Mouse (Mus musculus) myocyte (in vitro differentiated cells): ENCODE measurements around the gene Hspbp1. TPM values are rescaled to one million over a fixed set of nuclear protein-coding genes. Genes with fewer than 3 reads are reported as not detected.

Experiments used
- H3K27me3 ChIP-seq: one replicate; pipeline ENCODE4 v1.6.1; 2011; ENCODE audit not compliant: control insufficient read depth, insufficient read depth, insufficient read length
- H3K36me3 ChIP-seq: one replicate; pipeline ENCODE4 v1.6.1; 2011; ENCODE audit not compliant: control insufficient read depth, insufficient read depth
- H3K4me2 ChIP-seq: one replicate; pipeline ENCODE4 v1.6.1; 2011; ENCODE audit warnings: low read depth, control low read depth
- H3K4me3 ChIP-seq: one replicate; pipeline ENCODE4 v1.5.1; 2011; ENCODE audit warnings: mild to moderate bottlenecking, control low read depth, moderate library complexity
- H3K79me2 ChIP-seq: one replicate; pipeline ENCODE4 v1.6.1; 2011; ENCODE audit not compliant: control insufficient read depth, insufficient read depth
- H3ac ChIP-seq: one replicate; pipeline ENCODE4 v1.6.1; 2011; ENCODE audit not compliant: control insufficient read depth, insufficient read length
- CEBPB ChIP-seq: IDR thresholded peaks from 2 replicates; pipeline ENCODE4 v1.6.1; 2011; ENCODE audit warnings: mild to moderate bottlenecking, moderate library complexity; ENCODE audit not compliant: poor library complexity, insufficient read depth, severe bottlenecking
- E2F4 ChIP-seq: IDR thresholded peaks from one replicate; pipeline ENCODE4 v1.6.1; 2011; ENCODE audit warnings: mild to moderate bottlenecking, control low read depth, moderate library complexity; ENCODE audit not compliant: insufficient read depth
- MAX ChIP-seq: IDR thresholded peaks from one replicate; pipeline ENCODE4 v1.6.1; 2011; ENCODE audit warnings: low read depth, mild to moderate bottlenecking, control low read depth
- MYOD1 ChIP-seq, 3 experiments: IDR thresholded peaks; one replicate each; pipeline ENCODE4 v1.6.1; 2011; ENCODE audit warnings: control low read depth in 2 of 3, low read depth in 2 of 3, mild to moderate bottlenecking in 2 of 3, moderate library complexity in 1 of 3; ENCODE audit not compliant: insufficient read length in 2 of 3, control insufficient read depth in 1 of 3
- MYOG ChIP-seq, 3 experiments: IDR thresholded peaks; one replicate each; pipeline ENCODE4 v1.6.1; 2011; ENCODE audit warnings: control low read depth in 2 of 3, low read depth in 2 of 3, mild to moderate bottlenecking in 2 of 3; ENCODE audit not compliant: insufficient read length in 2 of 3, control insufficient read depth in 1 of 3, insufficient read depth in 1 of 3
- POLR2A ChIP-seq: IDR thresholded peaks from one replicate; pipeline ENCODE4 v1.6.1; 2011; ENCODE audit warnings: low read depth, mild to moderate bottlenecking, control low read depth, moderate library complexity; ENCODE audit not compliant: insufficient read length
- POLR2AphosphoS2 ChIP-seq: IDR thresholded peaks from one replicate; pipeline ENCODE4 v1.6.1; 2011; ENCODE audit warnings: low read depth, control low read depth; ENCODE audit not compliant: insufficient read length
- REST ChIP-seq: IDR thresholded peaks from one replicate; pipeline ENCODE4 v1.6.1; 2011; ENCODE audit warnings: mild to moderate bottlenecking, control low read depth, moderate library complexity; ENCODE audit not compliant: insufficient read depth, insufficient read length
- SRF ChIP-seq: IDR thresholded peaks from one replicate; pipeline ENCODE4 v1.6.1; 2011; ENCODE audit warnings: low read depth; ENCODE audit not compliant: control insufficient read depth, insufficient read length
- TCF12 ChIP-seq: IDR thresholded peaks from one replicate; pipeline ENCODE4 v1.6.1; 2011; ENCODE audit warnings: mild to moderate bottlenecking, control low read depth; ENCODE audit not compliant: poor library complexity, insufficient read depth, severe bottlenecking
- TCF3 ChIP-seq: IDR thresholded peaks from one replicate; pipeline ENCODE4 v1.6.1; 2011; ENCODE audit warnings: low read depth, control low read depth; ENCODE audit not compliant: insufficient read length
- USF1 ChIP-seq: IDR thresholded peaks from one replicate; pipeline ENCODE4 v1.6.1; 2011; ENCODE audit warnings: low read depth, mild to moderate bottlenecking, control low read depth, moderate library complexity
- polyA plus RNA-seq: library from polyadenylated mRNA; unstranded; fragments of >200 nt; fragmentation: generic; extraction: Trizol; gene quantifications from one replicate; pipeline ENCODE4 v1.2.1, GENCODE M21; 2012; ENCODE audit warnings: missing spikeins

Gene Hspbp1
- polyA plus RNA-seq, 1 experiment, result 67.5 TPM

GRCm38 (mm10) chr7:4656818-4657217 lies 28.1 kb downstream of the Hspbp1 start:
- H3K27me3 ChIP-seq, result no peaks in the 10 kb centered on the region
- peak overlapping the region; percentile 66 for H3K4me3 ChIP-seq
- H3K36me3 ChIP-seq, result no peaks in the 10 kb centered on the region
- TF ChIP-seq MAX (no peak), TCF12 (no peak), TCF3 (no peak), MYOG (IDR thresholded peaks at IDR 0.05; ENCODE audit: control insufficient read depth in 1 of 3, insufficient read depth in 1 of 3, insufficient read length in 2 of 3, low read depth in 2 of 3) (no peak), CEBPB (no peak), SRF (no peak), POLR2A (no peak), POLR2AphosphoS2 (no peak), E2F4 (no peak), USF1 (no peak), REST (no peak), MYOD1 (IDR thresholded peaks at IDR 0.05; ENCODE audit: control insufficient read depth in 1 of 3, insufficient read length in 2 of 3, low read depth in 2 of 3) (no peak)
- peak overlapping the region; percentile 84 for H3K4me2 ChIP-seq
- peaks cover 65% of the 10 kb centered on the region for H3K79me2 ChIP-seq
- no peak overlapping the region for H3ac ChIP-seq

- Histone ChIP-seq H3K4me3 (no peak overlapping the region), H3K27me3 (no peaks in the 10 kb centered on the region), H3ac (no peak overlapping the region), H3K79me2 (peaks cover 74% of the 10 kb centered on the region), H3K4me2 (no peak overlapping the region), H3K36me3 (no peaks in the 10 kb centered on the region)
- TF ChIP-seq E2F4 (no peak), TCF3 (no peak), MAX (no peak), POLR2A (no peak), POLR2AphosphoS2 (no peak), USF1 (no peak), TCF12 (no peak), MYOD1 (IDR thresholded peaks at IDR 0.05; ENCODE audit: control insufficient read depth in 1 of 3, insufficient read length in 2 of 3, low read depth in 2 of 3) (no peak), REST (no peak), MYOG (IDR thresholded peaks at IDR 0.05; ENCODE audit: control insufficient read depth in 1 of 3, insufficient read depth in 1 of 3, insufficient read length in 2 of 3, low read depth in 2 of 3) (no peak), SRF (no peak), CEBPB (no peak)
Measured at GRCm38 (mm10) chr7:4655916-4656315, 29.0 kb downstream of the Hspbp1 start.

GRCm38 (mm10) chr7:4655393-4655792 lies 29.5 kb downstream of the Hspbp1 start:
- no peak for TF ChIP-seq MAX
- no peak for TF ChIP-seq MYOG (IDR thresholded peaks at IDR 0.05; ENCODE audit: control insufficient read depth in 1 of 3, insufficient read depth in 1 of 3, insufficient read length in 2 of 3, low read depth in 2 of 3)
- no peak for TF ChIP-seq POLR2AphosphoS2
- TF ChIP-seq E2F4, result no peak
- TF ChIP-seq USF1, result no peak
- no peak for TF ChIP-seq TCF3
- H3ac ChIP-seq, result no peak overlapping the region
- no peak overlapping the region for H3K4me3 ChIP-seq
- H3K36me3 ChIP-seq, result no peaks in the 10 kb centered on the region
- H3K79me2 ChIP-seq, result peaks cover 74% of the 10 kb centered on the region
- H3K27me3 ChIP-seq, result no peaks in the 10 kb centered on the region
- no peak overlapping the region for H3K4me2 ChIP-seq

GRCm38 (mm10) chr7:4654221-4654620 lies 30.6 kb downstream of the Hspbp1 start:
- H3K4me2 ChIP-seq, result no peak overlapping the region
- no peak overlapping the region for H3ac ChIP-seq
- no peak overlapping the region for H3K4me3 ChIP-seq
- TF ChIP-seq MYOD1 (IDR thresholded peaks at IDR 0.05; ENCODE audit: control insufficient read depth in 1 of 3, insufficient read length in 2 of 3, low read depth in 2 of 3), result no peak
- no peak for TF ChIP-seq TCF12
- TF ChIP-seq REST, result no peak
- no peak for TF ChIP-seq SRF
- no peak for TF ChIP-seq TCF3
- no peak for TF ChIP-seq MYOG (IDR thresholded peaks at IDR 0.05; ENCODE audit: control insufficient read depth in 1 of 3, insufficient read depth in 1 of 3, insufficient read length in 2 of 3, low read depth in 2 of 3)
- TF ChIP-seq USF1, result no peak
- no peak for TF ChIP-seq CEBPB
- no peak for TF ChIP-seq POLR2AphosphoS2
- TF ChIP-seq POLR2A, result no peak
- no peak for TF ChIP-seq MAX
- H3K27me3 ChIP-seq, result no peaks in the 10 kb centered on the region
- no peaks in the 10 kb centered on the region for H3K36me3 ChIP-seq
- peaks cover 74% of the 10 kb centered on the region for H3K79me2 ChIP-seq

GRCm38 (mm10) chr7:4653780-4654179 lies 31.1 kb downstream of the Hspbp1 start:
- no peak overlapping the region for H3K4me3 ChIP-seq
- H3ac ChIP-seq, result no peak overlapping the region
- no peaks in the 10 kb centered on the region for H3K27me3 ChIP-seq
- peaks cover 74% of the 10 kb centered on the region for H3K79me2 ChIP-seq
- H3K36me3 ChIP-seq, result no peaks in the 10 kb centered on the region
- no peak for TF ChIP-seq TCF3
- TF ChIP-seq MYOG (IDR thresholded peaks at IDR 0.05; ENCODE audit: control insufficient read depth in 1 of 3, insufficient read depth in 1 of 3, insufficient read length in 2 of 3, low read depth in 2 of 3), result no peak
- no peak for TF ChIP-seq POLR2A
- TF ChIP-seq SRF, result no peak
- TF ChIP-seq MAX, result no peak
- TF ChIP-seq USF1, result no peak
- TF ChIP-seq REST, result no peak
- no peak for TF ChIP-seq CEBPB
- TF ChIP-seq E2F4, result no peak
- TF ChIP-seq MYOD1 (IDR thresholded peaks at IDR 0.05; ENCODE audit: control insufficient read depth in 1 of 3, insufficient read length in 2 of 3, low read depth in 2 of 3), result no peak
- no peak overlapping the region for H3K4me2 ChIP-seq
